Mouse (Mus musculus) hindbrain, embryonic 11.5 days (tissue): ENCODE data around the gene 1500009C09Rik. TPM values are rescaled to one million over a fixed set of nuclear protein-coding genes. Genes with fewer than 3 reads are reported as not detected.

ENCODE experiments used
- ATAC-seq: fragments of 200-750 bp; cut with Nextera tagmentation; 2 replicates; pipeline ENCODE4 v1.8.0; 2017; ENCODE audit warnings: mild to moderate bottlenecking, moderate TSS enrichment, moderate library complexity; ENCODE audit not compliant: low FRiP score
- DNase-seq: peaks from one replicate; pipeline ENCODE4 v3.0.0-alpha.2; 2015; ENCODE audit warnings: low spot score
- H3K27ac ChIP-seq: fragments of 300-500 bp; sonication (generic); 2 replicates; pipeline ENCODE4 v1.5.1; 2014; ENCODE audit warnings: mild to moderate bottlenecking, low read depth, low read length
- H3K27me3 ChIP-seq: fragments of 300-500 bp; sonication (generic); 2 replicates; pipeline ENCODE4 v1.6.1; 2014; ENCODE audit warnings: mild to moderate bottlenecking, low read length, moderate library complexity, mixed read lengths; ENCODE audit not compliant: control insufficient read depth, insufficient read depth
- H3K36me3 ChIP-seq: fragments of 300-500 bp; sonication (generic); 2 replicates; pipeline ENCODE4 v1.6.1; 2014; ENCODE audit warnings: mild to moderate bottlenecking, low read length, moderate library complexity, mixed read lengths; ENCODE audit not compliant: control insufficient read depth, insufficient read depth
- H3K4me1 ChIP-seq: fragments of 300-500 bp; sonication (generic); replicated peaks from 2 replicates; pipeline ENCODE4 v1.6.1; 2014; ENCODE audit warnings: low read length, mixed read lengths; ENCODE audit not compliant: control insufficient read depth, insufficient read depth
- H3K4me2 ChIP-seq: fragments of 300-500 bp; sonication (generic); replicated peaks from 2 replicates; pipeline ENCODE4 v1.6.1; 2014; ENCODE audit warnings: mild to moderate bottlenecking, low read depth, low read length
- H3K4me3 ChIP-seq: fragments of 300-500 bp; sonication (generic); 2 replicates; pipeline ENCODE4 v1.5.1; 2014; ENCODE audit warnings: low read depth, low read length
- H3K9ac ChIP-seq: fragments of 300-500 bp; sonication (generic); 2 replicates; pipeline ENCODE4 v1.6.1; 2014; ENCODE audit warnings: low read depth, low read length
- H3K9me3 ChIP-seq: fragments of 300-500 bp; sonication (generic); 2 replicates; pipeline ENCODE4 v1.6.1; 2016; ENCODE audit warnings: low read length; ENCODE audit not compliant: control insufficient read depth
- WGBS: fragments of 180-500 bp; shearing (Covaris S2); extraction: QIAGEN DNeasy Blood & Tissue Kit; methylation state at CpG from one replicate; pipeline ENCODE4 v1.1.7; 2014; 5-methylcytosine and 5-hydroxymethylcytosine counted together
- polyA plus RNA-seq: library from polyadenylated mRNA; unstranded; fragments of >200 nt; fragmentation: Nextera tagmentation; extraction: Ambion mirVana; gene quantifications from 2 replicates; pipeline ENCODE4 v1.2.1, GENCODE M21; 2014

1500009C09Rik gene
- polyA plus RNA-seq, 1 experiment from 2014 or later = 1.6 TPM

- H3K4me3 ChIP-seq = no peak overlapping the region
- no peak for DNase-seq
- no peak overlapping the region for H3K27ac ChIP-seq
- no peak overlapping the region for H3K4me2 ChIP-seq
- H3K9me3 ChIP-seq = no peaks in the 10 kb centered on the region
- peaks cover 70% of the 10 kb centered on the region for H3K27me3 ChIP-seq
- peaks cover 4% of the 10 kb centered on the region; the same call in 1 of the 2 replicates for H3K36me3 ChIP-seq
- peaks cover 19% of the 10 kb centered on the region for H3K4me1 ChIP-seq
- ATAC-seq = no peak
- 80% methylated on average over 12 of the region's 13 CpGs for WGBS
- no peak overlapping the region for H3K9ac ChIP-seq
Observed at GRCm38 (mm10) chr15:82209295-82210050, 42.7 kb upstream of the 1500009C09Rik start.

DNA sequence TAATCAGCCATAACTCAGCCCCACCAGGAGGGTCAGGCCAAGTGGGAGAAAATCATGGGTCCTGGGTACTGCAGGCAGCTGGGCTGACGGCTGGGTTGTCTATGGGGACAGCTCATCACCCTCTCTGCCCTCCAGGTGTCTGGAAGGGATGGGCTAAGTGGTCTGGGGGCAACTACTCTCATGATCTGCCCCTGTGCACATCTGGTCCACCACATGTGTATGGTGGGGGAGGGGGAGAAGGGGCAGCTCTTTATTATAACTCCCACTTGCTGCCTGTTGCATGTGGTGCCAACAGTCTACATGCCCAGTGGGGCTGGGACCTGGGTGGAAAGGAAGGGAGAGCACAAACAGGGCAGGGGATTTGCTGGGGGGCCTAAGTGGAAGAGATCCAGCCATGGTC lies 41.4 kb upstream of the 1500009C09Rik start:
- Histone ChIP-seq H3K36me3 (no peaks in the 10 kb centered on the region), H3K4me2 (no peak overlapping the region), H3K9me3 (no peaks in the 10 kb centered on the region), H3K9ac (no peak overlapping the region), H3K27me3 (peaks cover 77% of the 10 kb centered on the region), H3K27ac (no peak overlapping the region), H3K4me1 (peaks cover 18% of the 10 kb centered on the region), H3K4me3 (no peak overlapping the region)
- ATAC-seq = no peak
- no peak for DNase-seq
- 40% methylated on average over 1 of the region's 1 CpGs for WGBS

- Histone ChIP-seq H3K36me3 (no peaks in the 10 kb centered on the region), H3K4me1 (peaks cover 14% of the 10 kb centered on the region), H3K4me2 (peak overlapping the region; percentile 49; the same call in 1 of the 2 replicates), H3K4me3 (peak overlapping the region; percentile 33; the same call in 1 of the 2 replicates), H3K9ac (no peak overlapping the region), H3K27ac (no peak overlapping the region), H3K9me3 (no peaks in the 10 kb centered on the region), H3K27me3 (peaks cover 78% of the 10 kb centered on the region)
- ATAC-seq (no peak), DNase-seq (no peak)
- 2% methylated on average over 11 of the region's 11 CpGs for WGBS
Observed at GRCm38 (mm10) chr15:82211281-82211680, 40.9 kb upstream of the 1500009C09Rik start.

GRCm38 (mm10) chr15:82211911-82212751 lies 40.1 kb upstream of the 1500009C09Rik start:
- peak overlapping the region; percentile 41; the same call in 1 of the 2 replicates for H3K9ac ChIP-seq
- H3K4me2 ChIP-seq = peak overlapping the region; percentile 49
- peaks cover 14% of the 10 kb centered on the region; the same call in 1 of the 2 replicates for H3K4me1 ChIP-seq
- under 1% methylated on average over 97 of the region's 112 CpGs for WGBS
- peaks cover 76% of the 10 kb centered on the region for H3K27me3 ChIP-seq
- H3K36me3 ChIP-seq = no peaks in the 10 kb centered on the region
- peak overlapping the region; percentile 33 for H3K4me3 ChIP-seq
- ATAC-seq (peak; percentile 53; the same call in 1 of the 2 replicates), DNase-seq (peak; percentile 67)
- no peak overlapping the region for H3K27ac ChIP-seq
- H3K9me3 ChIP-seq = no peaks in the 10 kb centered on the region

DNA sequence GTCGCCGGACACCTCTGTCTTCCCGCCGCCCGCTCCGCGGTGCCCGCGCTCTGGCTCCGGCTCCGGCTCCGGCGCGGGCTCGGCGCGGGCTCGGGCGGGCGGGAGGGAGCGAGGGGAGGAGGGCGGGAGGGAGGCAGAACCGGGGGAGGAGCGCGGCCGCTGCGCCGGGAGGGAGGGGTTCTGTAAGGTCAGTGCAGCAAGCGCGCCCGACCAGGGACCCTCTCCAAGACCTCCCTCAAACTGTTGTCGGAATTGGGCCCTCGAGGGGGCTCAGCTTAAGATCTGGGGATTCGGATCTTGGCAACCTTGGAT lies 39.5 kb upstream of the 1500009C09Rik start, which contains the start of gene Shisa8:
Shisa8 (minus strand) TSS at position 64 of the 312 bp plus-strand sequence.
- Histone ChIP-seq H3K27ac (no peak within 1 kb of the TSS), H3K4me3 (peak within 1 kb of the TSS; percentile 33), H3K27me3 (peaks cover 73% of the 10 kb centered on the region), H3K36me3 (no peaks in the 10 kb centered on the region), H3K9me3 (no peaks in the 10 kb centered on the region), H3K4me1 (peaks cover 14% of the 10 kb centered on the region; the same call in 1 of the 2 replicates), H3K4me2 (peak within 1 kb of the TSS; percentile 49), H3K9ac (peak within 1 kb of the TSS; percentile 41; the same call in 1 of the 2 replicates)
- ATAC-seq (no peak), DNase-seq (peak; percentile 36)
- WGBS = 2% methylated on average over 18 of the region's 34 CpGs

- H3K4me1 ChIP-seq = peaks cover 14% of the 10 kb centered on the region; the same call in 1 of the 2 replicates
- WGBS = 6% methylated on average over 4 of the region's 4 CpGs
- H3K27ac ChIP-seq = no peak overlapping the region
- no peak overlapping the region for H3K9ac ChIP-seq
- H3K9me3 ChIP-seq = no peaks in the 10 kb centered on the region
- no peak overlapping the region for H3K4me2 ChIP-seq
- no peaks in the 10 kb centered on the region for H3K36me3 ChIP-seq
- DNase-seq (no peak), ATAC-seq (no peak)
- no peak overlapping the region for H3K4me3 ChIP-seq
- peaks cover 73% of the 10 kb centered on the region for H3K27me3 ChIP-seq
Observed at GRCm38 (mm10) chr15:82213222-82213621, 39.0 kb upstream of the 1500009C09Rik start.

DNA sequence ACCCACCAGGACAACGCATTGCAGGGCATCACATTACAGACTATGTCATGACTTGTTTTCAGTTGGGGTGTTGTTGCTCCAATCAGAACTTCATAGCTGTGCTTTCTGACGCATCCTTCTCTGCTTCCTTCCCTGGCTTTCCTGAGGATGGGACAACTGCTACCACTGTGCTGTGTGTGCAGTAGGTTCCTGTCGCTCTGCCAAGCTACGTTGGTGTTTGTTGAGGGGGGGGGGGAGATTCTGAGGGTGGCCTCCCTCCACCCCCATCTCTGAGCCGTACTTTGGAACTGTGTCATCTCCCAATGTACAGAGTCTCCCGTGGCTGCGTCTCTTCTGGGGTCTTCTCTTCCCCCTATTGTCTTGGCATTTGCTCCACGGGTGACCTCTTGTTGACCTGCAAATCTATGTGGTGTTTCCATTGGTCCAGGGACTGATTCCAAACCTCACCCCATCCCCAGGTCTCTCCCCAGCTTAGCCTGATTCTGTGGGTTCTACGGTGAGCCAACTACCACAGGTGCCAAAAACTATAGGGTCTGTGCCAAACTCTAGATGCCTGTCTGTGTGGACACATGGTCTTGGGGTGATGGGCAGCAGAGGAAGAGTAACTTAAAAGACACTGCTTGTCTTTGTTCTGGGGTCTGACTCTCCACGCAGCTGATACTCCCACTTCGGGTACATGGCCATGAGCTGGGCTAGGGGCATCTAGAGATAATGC lies 36.7 kb upstream of the 1500009C09Rik start:
- Histone ChIP-seq H3K4me1 (peaks cover 14% of the 10 kb centered on the region; the same call in 1 of the 2 replicates), H3K27ac (no peak overlapping the region), H3K4me2 (no peak overlapping the region), H3K27me3 (peaks cover 60% of the 10 kb centered on the region), H3K9ac (no peak overlapping the region), H3K36me3 (no peaks in the 10 kb centered on the region), H3K4me3 (no peak overlapping the region), H3K9me3 (no peaks in the 10 kb centered on the region)
- ATAC-seq = no peak
- 36% methylated on average over 9 of the region's 11 CpGs for WGBS
- DNase-seq = no peak

- H3K9me3 ChIP-seq = no peaks in the 10 kb centered on the region
- DNase-seq = no peak
- H3K27me3 ChIP-seq = peaks cover 52% of the 10 kb centered on the region
- H3K4me3 ChIP-seq = no peak overlapping the region
- WGBS = 40% methylated on average over 20 of the region's 20 CpGs
- H3K27ac ChIP-seq = no peak overlapping the region
- H3K9ac ChIP-seq = no peak overlapping the region
- H3K4me2 ChIP-seq = no peak overlapping the region
- no peak for ATAC-seq
- H3K36me3 ChIP-seq = no peaks in the 10 kb centered on the region
- H3K4me1 ChIP-seq = peaks cover 17% of the 10 kb centered on the region; the same call in 1 of the 2 replicates
Observed at GRCm38 (mm10) chr15:82216142-82216827, 35.9 kb upstream of the 1500009C09Rik start.
